Mouse (Mus musculus) hindbrain, postnatal 0 days (tissue): ENCODE data around the gene Hist1h3a. TPM values are rescaled to one million over a fixed set of nuclear protein-coding genes. Genes with fewer than 3 reads are reported as not detected.

Experiments used
- ATAC-seq: fragments of 200-750 bp; cut with Nextera tagmentation; 2 replicates; pipeline ENCODE4 v1.8.0; 2017; ENCODE audit warnings: mild to moderate bottlenecking, moderate TSS enrichment, moderate library complexity
- DNase-seq: peaks from one replicate; pipeline ENCODE4 v3.0.0-alpha.2; 2015; ENCODE audit warnings: low spot score
- H3K27ac ChIP-seq: fragments of 300-500 bp; sonication (generic); 2 replicates; pipeline ENCODE4 v1.5.1; 2014; ENCODE audit warnings: mild to moderate bottlenecking
- H3K27me3 ChIP-seq: fragments of 300-500 bp; sonication (generic); 2 replicates; pipeline ENCODE4 v1.6.1; 2014; ENCODE audit warnings: low read length, mixed read lengths; ENCODE audit not compliant: insufficient read depth
- H3K36me3 ChIP-seq: fragments of 300-500 bp; sonication (generic); 2 replicates; pipeline ENCODE4 v1.6.1; 2014; ENCODE audit warnings: low read length, mixed read lengths; ENCODE audit not compliant: insufficient read depth
- H3K4me1 ChIP-seq: fragments of 300-500 bp; sonication (generic); 2 replicates; pipeline ENCODE4 v1.6.1; 2014; ENCODE audit warnings: antibody characterized with exemption, low read length, mixed read lengths; ENCODE audit not compliant: insufficient read depth
- H3K4me2 ChIP-seq: fragments of 300-500 bp; sonication (generic); 2 replicates; pipeline ENCODE4 v1.6.1; 2014; ENCODE audit warnings: low read depth, mild to moderate bottlenecking, low read length, moderate library complexity, mixed read lengths
- H3K4me3 ChIP-seq: fragments of 300-500 bp; sonication (generic); 2 replicates; pipeline ENCODE4 v1.5.1; 2014; ENCODE audit warnings: low read length
- H3K9ac ChIP-seq: fragments of 300-500 bp; sonication (generic); replicated peaks from 2 replicates; pipeline ENCODE4 v1.6.1; 2014; ENCODE audit warnings: mild to moderate bottlenecking, low read length, moderate library complexity, mixed read lengths
- H3K9me3 ChIP-seq: fragments of 300-500 bp; sonication (generic); 2 replicates; pipeline ENCODE4 v1.6.1; 2016; ENCODE audit warnings: low read length, mixed read lengths
- CTCF ChIP-seq: IDR thresholded peaks from 2 replicates; pipeline ENCODE4 v1.5.1; 2016; ENCODE audit warnings: antibody characterized with exemption, control low read depth, low read depth
- WGBS: fragments of 180-500 bp; shearing (Covaris S2); extraction: QIAGEN DNeasy Blood & Tissue Kit; methylation state at CpG from one replicate; pipeline ENCODE4 v1.1.7; 2014; 5-methylcytosine and 5-hydroxymethylcytosine counted together
- polyA plus RNA-seq: library from polyadenylated mRNA; unstranded; fragments of >200 nt; fragmentation: Nextera tagmentation; extraction: Ambion mirVana; gene quantifications from 2 replicates; pipeline ENCODE4 v1.2.1, GENCODE M21; 2015
- total RNA-seq: library from RNA; depleted of rRNA; stranded (reverse); fragments of >200 nt; gene quantifications from 2 replicates; pipeline ENCODE4 v1.2.3, GENCODE M21; 2014

Hist1h3a gene
- total and polyA plus RNA-seq, 2 experiments from 2014 or later, result 1.5 to 2,055 TPM

DNA sequence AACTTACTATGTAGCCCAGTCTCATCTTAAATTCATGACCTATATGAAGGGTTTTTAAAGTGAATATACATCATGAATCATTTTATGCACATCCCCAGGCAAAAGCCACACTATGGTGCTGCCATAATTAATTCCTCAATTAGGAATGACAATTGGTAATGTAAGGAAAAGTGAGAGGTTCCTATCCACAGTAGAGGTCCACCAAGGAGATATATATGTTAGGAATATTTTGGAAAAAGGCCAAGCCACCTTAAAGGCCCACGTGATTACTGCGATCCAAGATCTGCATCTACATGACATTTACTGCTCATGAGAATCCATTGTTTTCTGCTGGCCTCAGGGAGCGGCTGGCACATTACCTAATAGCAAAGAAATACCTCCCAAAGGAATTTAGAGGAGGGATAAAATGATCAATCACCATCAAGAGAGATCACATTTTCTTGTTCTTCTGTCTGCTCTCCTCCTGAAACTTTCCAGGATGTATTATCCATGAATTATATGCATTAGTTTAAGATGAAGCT is 2.9 kb downstream of the Hist1h3a start:
- no peaks in the 10 kb centered on the region for H3K36me3 ChIP-seq
- no peaks in the 10 kb centered on the region for H3K27me3 ChIP-seq
- ATAC-seq (no peak), DNase-seq (no peak)
- 66% methylated on average over 3 of the region's 3 CpGs for WGBS
- H3K4me2 ChIP-seq, result no peak overlapping the region
- no peaks in the 10 kb centered on the region for H3K9me3 ChIP-seq
- no peak for TF ChIP-seq CTCF
- no peak overlapping the region for H3K4me3 ChIP-seq
- H3K4me1 ChIP-seq, result peaks cover 4% of the 10 kb centered on the region
- H3K27ac ChIP-seq, result no peak overlapping the region
- no peak overlapping the region for H3K9ac ChIP-seq

GRCm38 (mm10) chr13:23757921-23758320 is 4.3 kb downstream of the Hist1h3a start:
- H3K9me3 ChIP-seq, result no peaks in the 10 kb centered on the region
- WGBS, result 40% methylated on average over 3 of the region's 3 CpGs
- H3K27ac ChIP-seq, result no peak overlapping the region
- H3K36me3 ChIP-seq, result no peaks in the 10 kb centered on the region
- no peaks in the 10 kb centered on the region for H3K4me1 ChIP-seq
- ATAC-seq (no peak), DNase-seq (no peak)
- H3K27me3 ChIP-seq, result no peaks in the 10 kb centered on the region
- TF ChIP-seq CTCF, result no peak
- no peak overlapping the region for H3K9ac ChIP-seq
- no peak overlapping the region for H3K4me3 ChIP-seq
- no peak overlapping the region for H3K4me2 ChIP-seq

- no peak; the same call in 1 of the 2 replicates for ATAC-seq
- 1% methylated on average over 16 of the region's 23 CpGs for WGBS
- Histone ChIP-seq H3K9ac (peak overlapping the region; percentile 9; the same call in 1 of the 2 replicates), H3K27me3 (no peaks in the 10 kb centered on the region), H3K27ac (peak overlapping the region; percentile 80), H3K4me1 (no peaks in the 10 kb centered on the region), H3K4me3 (peak overlapping the region; percentile 37), H3K4me2 (peak overlapping the region; percentile 50), H3K36me3 (no peaks in the 10 kb centered on the region), H3K9me3 (no peaks in the 10 kb centered on the region)
- no peak for TF ChIP-seq CTCF
- peak; percentile 33 for DNase-seq
These were observed 4.9 kb downstream of the Hist1h3a start for GRCm38 (mm10) chr13:23757211-23757773.

DNA sequence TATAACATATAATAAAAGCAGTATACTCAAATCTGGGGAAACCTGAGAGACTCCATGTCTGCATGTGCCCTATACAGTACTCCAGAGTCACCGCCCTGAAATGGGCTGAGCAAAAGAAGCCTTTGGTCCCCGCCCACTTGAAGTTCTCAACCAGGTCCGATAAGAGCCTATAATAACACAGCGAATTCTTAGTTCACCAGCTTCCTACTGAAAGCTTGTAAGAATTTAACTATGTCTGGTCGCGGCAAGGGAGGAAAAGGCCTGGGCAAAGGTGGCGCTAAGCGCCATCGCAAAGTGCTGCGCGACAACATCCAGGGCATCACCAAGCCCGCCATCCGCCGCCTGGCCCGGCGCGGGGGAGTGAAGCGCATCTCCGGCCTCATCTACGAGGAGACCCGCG is 5.4 kb downstream of the Hist1h3a start, which contains the start of gene Hist1h4b:
Gene Hist1h4b, plus strand, starts transcription at position 224 of the 400 bp plus-strand sequence.
- Histone ChIP-seq H3K27me3 (no peaks in the 10 kb centered on the region), H3K4me2 (peak within 1 kb of the TSS; percentile 50), H3K27ac (peak within 1 kb of the TSS; percentile 80), H3K9ac (peak within 1 kb of the TSS; percentile 9; the same call in 1 of the 2 replicates), H3K4me3 (peak within 1 kb of the TSS; percentile 37), H3K9me3 (no peaks in the 10 kb centered on the region), H3K36me3 (no peaks in the 10 kb centered on the region), H3K4me1 (no peaks in the 10 kb centered on the region)
- peak; percentile 95 for DNase-seq
- ATAC-seq, result peak; percentile 75
- WGBS, result 0% methylated on average over 13 of the region's 22 CpGs
- no peak for TF ChIP-seq CTCF

DNA sequence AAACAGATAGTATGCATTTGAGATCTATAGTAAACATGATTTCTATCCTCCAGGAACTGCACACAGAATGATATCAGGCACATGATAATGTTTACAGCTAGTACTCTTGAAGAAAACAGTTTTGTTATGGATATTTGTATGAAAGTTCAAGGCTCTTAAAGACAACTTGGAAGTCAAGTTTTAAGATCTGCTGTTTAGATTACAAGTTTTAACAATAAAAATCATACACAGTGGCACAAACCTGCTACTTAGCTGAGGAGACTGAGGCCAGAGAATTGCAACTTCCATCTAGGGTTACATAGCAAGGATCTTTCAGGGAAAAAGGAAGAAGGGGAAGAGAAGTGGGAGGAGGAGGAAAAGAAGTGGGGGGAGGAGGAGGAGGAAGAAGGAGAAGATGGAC is 7.2 kb downstream of the Hist1h3a start:
- Histone ChIP-seq H3K4me2 (no peak overlapping the region), H3K27me3 (no peaks in the 10 kb centered on the region), H3K9me3 (no peaks in the 10 kb centered on the region), H3K9ac (no peak overlapping the region), H3K36me3 (no peaks in the 10 kb centered on the region), H3K27ac (no peak overlapping the region), H3K4me1 (0 out of 2 replicates have a peak, but pooled peaks cover 4% of the 10 kb centered on the region), H3K4me3 (no peak overlapping the region)
- no peak for DNase-seq
- no peak for TF ChIP-seq CTCF
- no peak for ATAC-seq

DNA sequence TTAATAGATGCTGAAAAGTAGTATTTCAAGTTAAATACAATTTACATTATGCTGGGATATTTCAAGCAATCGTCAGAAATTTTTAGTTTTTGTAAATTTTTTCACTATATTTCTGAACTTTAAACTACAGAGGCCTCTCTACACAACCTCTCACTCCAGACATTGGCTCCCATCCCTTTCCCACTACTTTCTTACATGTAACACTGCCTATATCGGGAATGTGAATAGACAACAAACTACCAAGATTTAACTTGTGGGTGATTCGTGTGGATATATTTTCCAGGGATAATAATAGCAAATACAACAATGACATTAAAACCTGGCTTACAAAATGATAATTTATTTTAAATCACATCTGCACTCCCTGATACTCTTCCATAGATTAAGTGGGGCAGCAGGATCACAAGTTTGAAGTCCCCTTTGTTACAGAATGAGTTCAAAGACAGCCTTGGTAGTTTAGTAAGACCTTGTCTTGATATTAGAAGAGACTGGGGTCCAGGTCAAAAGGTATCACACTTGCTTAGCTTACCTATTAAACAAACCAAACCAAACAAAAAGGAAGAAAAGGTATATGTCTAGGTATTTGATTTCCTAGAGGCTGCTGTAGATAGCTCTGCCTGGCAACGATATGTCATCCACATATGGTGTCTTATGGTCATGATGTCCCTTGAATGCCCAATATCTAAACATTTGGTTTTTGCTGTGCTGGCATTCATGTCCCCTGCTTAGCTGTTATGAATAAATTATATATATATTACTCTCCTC is 8.7 kb downstream of the Hist1h3a start:
- ATAC-seq, result no peak
- DNase-seq, result no peak
- H3K9ac ChIP-seq, result no peak overlapping the region
- 59% methylated on average over 4 of the region's 4 CpGs for WGBS
- H3K9me3 ChIP-seq, result no peaks in the 10 kb centered on the region
- H3K27me3 ChIP-seq, result no peaks in the 10 kb centered on the region
- 0 out of 2 replicates have a peak, but pooled peaks cover 4% of the 10 kb centered on the region for H3K4me1 ChIP-seq
- 0 out of 2 replicates have a peak overlapping the region, but pooled peaks have one; percentile 40 for H3K4me2 ChIP-seq
- TF ChIP-seq CTCF, result no peak
- H3K27ac ChIP-seq, result no peak overlapping the region
- H3K36me3 ChIP-seq, result no peaks in the 10 kb centered on the region
- H3K4me3 ChIP-seq, result no peak overlapping the region
